Mouse (Mus musculus) CD8-positive naive resting alpha-beta T cell, adult 2 months (primary cell): ENCODE results near the gene Nkg7.
A peak's percentile ranks its signal among the peaks of the same experiment; 100 is the strongest.

Experiments used
- DNase-seq, 2 experiments: peaks; one replicate each; pipeline ENCODE4 v3.0.0; 2022; ENCODE audit warnings: low read depth in 2 of 2, low spot score in 2 of 2

The Nkg7 gene

DNA sequence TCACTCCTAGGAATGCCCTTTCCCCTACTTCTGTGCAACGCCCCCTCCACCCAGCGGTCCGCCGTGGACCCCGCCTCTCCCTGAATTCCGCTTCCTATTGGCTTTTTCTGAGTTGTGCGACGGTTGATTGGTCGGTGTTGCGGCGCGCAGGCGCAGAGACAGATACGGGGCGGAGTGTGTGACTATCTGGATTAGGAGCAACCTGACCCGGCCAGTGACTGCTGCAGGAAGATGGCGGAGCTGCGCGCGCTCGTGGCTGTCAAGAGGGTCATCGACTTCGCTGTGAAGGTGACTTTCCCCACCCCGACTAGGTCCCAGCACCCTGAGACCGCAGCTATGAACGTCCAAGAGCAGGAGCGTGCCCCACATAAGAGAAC, 7.0 kb downstream of the Nkg7 start, which contains the start of the genes Etfb and Gm45233:
Gene Etfb (plus strand): TSS at position 167 of the 377 bp plus-strand sequence.
Gene Gm45233 (plus strand): TSS at position 212 of the 377 bp plus-strand sequence.
- DNase-seq: peak; percentile 73 to 74

DNA sequence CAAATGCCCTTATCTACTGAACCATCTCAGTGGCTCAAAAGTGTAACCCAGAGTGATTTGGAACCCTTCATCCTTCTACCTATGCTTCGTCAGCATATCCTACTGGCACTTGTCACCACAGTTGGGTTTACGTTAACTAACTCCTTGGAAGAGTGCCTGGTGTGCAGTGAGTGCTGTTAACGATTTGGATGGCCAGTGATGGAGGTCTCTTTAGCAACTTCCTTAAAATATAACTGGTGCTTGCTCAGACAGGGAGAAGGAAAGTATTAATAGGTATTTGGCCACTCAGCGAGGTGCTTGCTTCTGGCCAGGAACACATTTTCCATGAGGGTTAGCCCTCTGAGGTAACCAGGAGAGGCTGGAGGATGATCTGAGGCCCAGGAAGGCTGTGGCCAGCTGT, 10.9 kb downstream of the Nkg7 start:
- DNase-seq: no peak

DNA sequence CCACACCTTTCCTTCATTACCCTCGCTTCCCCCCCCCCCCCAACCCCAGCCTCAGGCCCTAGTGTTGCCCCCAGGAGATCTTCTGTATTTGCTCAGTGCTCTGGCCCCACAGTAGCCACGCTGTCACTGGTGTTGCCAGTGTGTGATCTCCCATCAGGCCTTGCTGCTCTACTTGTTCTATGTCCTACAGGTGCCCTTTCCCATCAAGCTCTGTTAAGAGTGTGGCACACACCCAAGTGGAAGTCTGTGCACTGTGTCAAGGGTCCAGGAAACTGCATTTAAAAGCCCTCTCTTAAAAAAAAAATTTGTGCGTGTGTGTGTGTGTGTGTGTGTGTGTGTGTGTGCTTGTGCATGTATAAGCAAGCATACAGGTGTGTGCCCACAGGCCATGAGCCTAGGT, 11.4 kb downstream of the Nkg7 start:
- DNase-seq: no peak

DNA sequence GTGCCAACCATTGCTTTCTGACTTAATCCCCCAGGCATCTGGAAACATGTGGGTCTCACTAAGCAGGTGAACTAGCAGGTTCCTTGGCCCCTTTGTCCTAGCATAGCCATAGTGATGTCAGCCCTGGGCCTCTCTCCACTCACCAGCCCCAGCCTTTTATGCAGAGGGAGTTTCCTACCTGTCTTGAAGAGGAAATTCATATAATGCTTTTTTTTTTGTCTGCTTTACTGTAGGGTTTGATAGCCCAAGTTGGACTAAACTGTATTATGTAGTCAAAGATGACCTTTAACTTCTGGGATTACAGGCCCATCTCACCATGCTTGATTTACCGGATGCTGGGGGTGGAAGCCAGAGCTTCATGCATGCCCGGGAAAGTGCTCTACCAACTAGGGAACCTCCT, 12.9 kb downstream of the Nkg7 start:
- no peak for DNase-seq

DNA sequence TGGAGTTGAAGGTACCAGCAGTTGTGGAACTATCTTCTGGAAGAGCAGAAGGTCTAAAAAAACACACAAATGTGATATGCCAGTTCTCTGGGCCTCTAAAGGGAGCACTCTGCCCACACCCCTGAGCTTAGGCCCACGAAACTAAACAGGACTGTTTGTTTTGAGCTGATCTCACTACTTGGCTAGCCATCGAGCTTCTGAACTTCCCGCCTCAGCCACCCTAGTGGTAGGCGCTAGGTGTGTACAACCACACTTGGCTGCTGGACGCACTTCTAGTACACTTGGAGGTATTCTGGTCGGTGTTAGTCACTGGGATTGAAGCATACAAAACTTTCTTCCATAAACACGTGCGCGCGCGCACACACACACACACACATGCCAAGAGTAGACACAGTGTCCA, 14.9 kb downstream of the Nkg7 start:
- DNase-seq: no peak

DNA sequence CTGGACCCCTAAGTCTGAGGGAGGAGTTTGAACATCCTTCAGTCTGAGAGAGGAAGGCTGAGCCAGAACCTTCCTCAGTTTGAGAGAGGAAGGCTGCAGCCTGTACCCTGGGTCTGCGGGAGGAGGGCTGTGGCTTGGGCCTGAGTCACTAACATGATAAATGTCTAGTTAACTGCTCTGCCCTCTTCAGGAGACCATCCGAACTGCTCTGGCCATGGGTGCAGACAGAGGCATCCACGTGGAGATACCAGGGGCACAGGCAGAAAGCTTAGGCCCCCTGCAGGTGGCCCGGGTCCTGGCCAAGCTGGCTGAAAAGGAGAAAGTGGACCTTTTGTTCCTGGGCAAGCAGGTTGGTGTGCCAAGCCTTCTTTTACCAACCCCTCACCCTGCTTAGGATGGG, 15.7 kb downstream of the Nkg7 start:
- DNase-seq: peak; percentile 46 to 59

DNA sequence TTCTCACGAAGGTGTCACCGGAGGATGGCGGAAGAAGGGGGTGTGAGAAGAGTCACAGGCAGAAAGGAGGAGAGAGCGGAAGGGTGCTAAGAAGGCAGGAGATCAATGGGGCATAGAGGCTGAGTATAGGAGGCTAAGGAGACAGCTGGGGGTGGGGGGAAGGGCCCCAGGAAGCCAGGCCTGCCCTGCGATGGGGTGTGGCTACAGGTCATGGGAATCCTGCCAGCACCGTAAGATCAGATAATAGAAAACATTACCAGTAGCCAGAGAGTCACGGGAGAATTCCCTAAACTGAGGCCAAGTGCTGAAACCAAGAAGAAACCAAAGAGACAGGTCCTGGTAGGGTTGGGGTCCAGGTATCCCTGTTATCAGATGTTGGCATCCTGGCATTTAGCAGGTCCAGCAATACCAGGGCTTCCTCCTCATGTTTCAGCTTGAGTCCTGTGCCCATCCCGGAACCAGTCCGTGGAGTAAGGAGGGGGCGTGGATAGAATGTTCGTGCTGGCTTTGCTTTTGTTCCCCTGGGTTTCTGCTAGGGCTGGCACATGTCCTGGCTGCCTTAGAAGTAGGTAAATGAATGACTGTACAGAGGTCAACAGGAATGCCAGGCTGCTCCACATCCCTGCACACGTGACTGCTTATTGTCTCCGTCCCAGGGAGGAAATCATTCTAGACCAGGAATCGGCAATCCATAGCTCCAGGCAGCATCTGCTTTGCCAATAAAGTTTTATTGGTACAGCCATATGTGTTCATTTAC, 16.9 kb downstream of the Nkg7 start:
- DNase-seq: no peak

DNA sequence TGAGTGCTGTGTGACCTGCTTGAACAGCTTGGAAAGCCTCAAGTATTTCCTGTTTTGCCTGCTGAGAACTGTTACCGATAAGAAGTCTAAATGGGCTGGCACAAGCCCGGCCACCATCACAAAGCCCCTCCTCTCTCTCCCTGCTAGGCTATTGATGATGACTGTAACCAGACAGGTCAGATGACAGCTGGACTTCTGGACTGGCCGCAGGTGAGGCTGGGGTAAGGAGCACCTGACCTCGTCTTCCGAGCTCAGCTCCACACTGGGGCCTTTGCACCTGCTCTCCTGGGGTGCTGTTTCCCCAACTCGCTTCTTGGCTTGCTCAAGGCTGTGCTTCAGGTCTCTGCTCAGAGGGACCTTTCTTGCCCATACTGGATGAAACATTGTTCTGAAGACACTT, 17.5 kb downstream of the Nkg7 start:
- DNase-seq: no peak

DNA sequence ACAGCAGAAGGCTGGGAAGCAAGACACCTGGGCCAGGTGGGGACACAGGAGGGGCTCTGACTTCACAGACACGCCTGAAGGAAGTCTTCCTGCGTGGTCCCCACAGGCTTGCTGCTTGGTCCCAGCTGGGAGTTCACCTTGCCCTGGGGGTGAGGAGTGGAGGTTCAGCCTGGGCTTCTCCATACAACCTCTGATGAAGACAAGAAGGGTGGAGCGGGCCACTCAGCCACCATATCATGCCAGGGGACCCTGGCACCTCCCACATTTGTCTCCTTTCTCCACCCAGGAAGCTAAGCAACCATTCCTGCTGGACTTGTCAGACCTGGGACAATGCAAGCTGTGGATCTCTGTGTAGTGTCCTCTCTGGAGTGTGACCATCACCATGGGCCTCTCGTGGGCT, 26.0 kb downstream of the Nkg7 start, which contains the start of gene Vsig10l:
Gene Vsig10l (plus strand): TSS at position 301 of the 400 bp plus-strand sequence.
- DNase-seq: no peak

DNA sequence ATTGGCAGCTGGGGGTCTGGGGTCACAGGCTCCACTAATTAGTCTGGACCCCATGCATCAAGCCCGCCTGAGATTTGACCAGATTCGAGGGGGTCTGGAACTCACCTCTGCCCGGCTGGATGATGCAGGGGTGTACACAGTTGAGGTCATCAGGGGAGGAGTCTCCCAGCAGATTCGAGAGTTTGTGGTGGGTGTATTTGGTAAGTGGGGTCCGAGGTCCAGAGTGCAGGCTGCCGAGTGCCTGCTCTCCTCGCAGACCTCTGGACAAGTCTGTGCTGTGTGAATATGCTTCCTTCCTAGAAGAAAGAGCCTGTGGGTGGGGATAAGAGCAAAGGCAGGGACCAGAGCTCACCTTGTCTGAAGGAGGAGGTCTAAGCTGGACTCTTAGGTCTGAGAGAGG, 27.1 kb downstream of the Nkg7 start:
- no peak for DNase-seq

DNA sequence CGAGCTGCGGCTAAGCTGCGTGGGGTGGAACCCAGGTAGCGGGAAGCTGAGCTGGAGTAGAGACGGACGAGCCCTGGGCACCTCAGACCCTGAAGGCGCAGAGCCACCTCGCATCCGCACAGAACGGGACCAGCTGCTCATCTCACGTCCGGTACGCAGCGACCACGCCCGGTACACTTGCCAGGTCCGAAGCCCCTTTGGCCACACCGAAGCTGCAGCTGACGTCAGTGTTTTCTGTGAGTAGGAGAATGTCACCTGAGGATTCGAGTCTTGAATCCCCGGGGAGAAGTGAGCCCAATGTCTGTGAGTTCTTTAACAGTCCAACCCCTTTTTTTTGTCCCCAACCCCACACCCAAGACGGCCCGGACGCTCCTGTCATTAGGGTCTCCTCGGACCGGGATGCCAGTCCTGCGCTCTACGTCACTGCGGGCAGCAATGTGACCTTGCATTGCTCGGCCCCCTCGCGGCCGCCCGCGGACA, 28.0 kb downstream of the Nkg7 start:
- DNase-seq: peak in 1 of 2 experiments; percentile 7

DNA sequence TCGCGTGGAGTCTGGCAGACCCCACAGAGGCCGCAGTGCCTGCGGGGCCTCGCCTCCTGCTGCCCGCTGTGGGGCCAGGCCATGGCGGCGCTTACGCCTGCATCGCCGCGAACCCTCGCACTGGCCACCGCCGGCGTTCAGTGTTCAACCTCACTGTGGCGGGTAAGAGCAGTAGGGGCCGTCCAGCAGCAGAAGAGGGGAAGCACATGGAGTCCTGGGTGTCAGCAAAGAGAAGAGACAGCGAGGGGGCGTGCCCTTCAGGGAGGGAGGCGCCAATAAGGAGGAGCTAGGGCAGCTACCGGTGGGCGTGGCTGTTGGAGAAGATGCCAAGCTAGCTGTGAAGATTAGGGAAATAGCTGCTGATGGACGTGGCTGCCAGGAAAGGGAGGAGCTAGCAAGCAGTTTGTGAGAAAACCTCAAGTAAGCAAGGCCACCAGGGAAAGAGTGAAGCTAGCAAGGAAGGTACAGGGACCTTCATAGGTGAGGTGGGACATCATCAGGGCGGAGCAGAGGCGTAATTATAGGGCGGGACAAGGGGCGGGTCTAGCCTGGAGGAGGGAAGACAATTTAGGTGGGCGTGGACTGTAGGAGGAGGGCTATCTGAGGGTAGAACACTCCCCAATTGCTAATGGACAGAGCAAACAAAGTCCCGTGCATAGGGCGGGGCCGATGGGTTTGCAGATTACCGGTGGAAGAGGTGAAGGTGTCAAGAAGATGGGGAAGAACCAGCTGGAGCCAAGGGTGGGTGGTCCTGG, 28.6 kb downstream of the Nkg7 start:
- DNase-seq: peak; percentile 78 to 87

DNA sequence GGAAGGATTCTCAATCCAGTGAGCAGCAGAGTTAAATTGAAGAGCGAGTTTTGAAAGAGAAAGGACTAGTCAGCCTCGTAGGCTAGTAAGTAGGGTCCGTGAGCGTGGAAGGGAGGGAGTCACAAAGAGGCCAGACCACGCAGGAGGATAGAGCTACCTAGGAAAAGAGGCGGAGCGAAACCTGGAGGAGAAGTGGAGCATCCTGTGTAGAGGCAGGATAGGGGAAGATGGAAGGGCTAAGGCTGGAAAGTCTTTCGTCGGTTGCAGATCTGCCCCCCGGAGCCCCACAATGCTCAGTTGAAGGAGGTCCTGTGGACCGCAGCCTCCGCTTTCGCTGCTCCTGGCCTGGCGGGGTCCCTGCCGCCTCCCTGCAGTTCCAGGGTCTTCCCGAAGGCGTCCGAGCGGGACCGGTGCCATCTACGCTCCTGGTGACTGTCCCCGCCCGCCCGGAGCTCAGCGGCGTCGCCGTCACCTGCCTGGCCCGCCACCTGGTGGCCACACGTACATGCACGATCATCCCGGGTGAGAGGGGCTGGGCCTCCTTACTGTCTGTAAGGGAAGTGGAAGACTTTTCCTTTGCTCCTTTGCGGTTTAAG, 29.3 kb downstream of the Nkg7 start:
- peak; percentile 79 to 82 for DNase-seq

DNA sequence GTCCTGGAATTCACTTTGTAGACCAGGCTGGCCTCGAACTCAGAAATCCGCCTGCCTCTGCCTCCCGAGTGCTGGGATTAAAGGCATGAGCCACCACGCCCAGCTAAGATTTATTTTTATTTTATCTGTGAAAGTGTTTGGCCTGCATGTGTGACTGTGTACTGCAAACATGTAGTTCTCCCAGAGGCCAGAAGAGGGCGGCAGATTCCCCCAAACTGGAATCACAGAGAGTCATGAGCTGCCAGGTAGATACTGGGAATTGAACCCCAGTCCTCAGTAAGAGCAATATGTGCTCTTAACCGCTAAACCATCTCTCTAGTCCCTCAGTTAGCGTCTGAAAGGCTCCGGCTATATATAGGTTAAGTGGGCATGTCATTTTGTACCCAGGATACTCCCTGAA, 33.5 kb downstream of the Nkg7 start:
- DNase-seq: peak; percentile 40 to 57

DNA sequence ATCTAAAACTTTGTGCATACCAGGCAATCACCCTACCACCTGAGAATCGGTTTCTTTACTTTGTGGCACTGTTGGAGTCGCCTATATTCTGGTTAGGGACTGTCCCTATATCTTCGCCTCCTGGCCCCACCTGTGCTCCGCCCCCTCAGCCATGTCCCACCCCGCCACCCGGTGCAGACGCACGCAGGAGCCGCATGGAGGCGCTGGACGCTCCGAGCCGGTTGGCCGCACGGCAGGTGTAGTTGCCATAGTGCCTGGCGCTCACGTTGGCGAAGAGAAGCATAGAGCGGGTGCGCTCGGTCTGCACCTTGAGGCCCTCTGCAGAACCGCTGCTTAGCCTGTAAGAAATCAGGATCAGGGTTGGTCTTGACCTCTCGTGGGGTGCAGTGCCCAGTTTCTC, 38.8 kb downstream of the Nkg7 start:
- peak; percentile 21 to 35 for DNase-seq

DNA sequence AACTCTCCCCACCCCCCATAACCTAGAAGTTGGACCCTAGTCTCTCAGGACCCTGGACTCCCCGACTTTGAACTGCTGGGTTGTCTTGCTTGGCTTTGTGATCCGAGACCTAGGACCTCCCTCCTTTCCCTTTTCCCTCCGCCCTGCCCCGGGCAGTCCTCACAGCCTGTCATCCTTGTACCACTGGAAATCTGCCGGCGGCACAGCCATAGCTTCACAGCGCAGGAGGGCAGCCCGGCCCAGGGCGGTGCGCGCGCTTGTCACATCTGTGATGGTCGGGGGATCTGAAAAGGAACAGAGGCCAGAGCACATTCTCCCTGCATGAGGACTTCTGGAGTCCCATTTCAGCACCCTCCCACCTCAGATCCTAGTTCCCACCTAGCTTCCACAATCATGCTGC, 39.5 kb downstream of the Nkg7 start:
- no peak for DNase-seq

DNA sequence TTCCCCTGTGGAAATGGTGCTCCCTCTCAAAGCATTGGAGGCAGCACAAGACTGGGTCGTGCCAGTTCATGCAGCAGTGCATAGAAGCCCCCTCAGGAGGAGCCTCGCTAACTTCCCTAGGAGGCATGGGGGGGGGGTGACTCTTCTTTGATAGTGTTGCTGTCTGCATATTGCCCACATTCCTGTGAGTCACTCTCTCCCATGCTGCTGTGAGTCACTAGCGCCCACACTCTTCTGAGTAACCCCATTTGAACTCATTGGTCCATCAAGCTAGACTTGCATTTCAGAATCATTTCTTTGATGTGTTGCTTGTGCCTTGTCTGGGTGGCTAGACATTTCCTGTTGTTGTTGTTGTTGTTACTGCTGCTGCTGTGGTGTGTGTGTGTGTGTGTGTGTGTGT, 44.3 kb downstream of the Nkg7 start:
- DNase-seq: no peak

DNA sequence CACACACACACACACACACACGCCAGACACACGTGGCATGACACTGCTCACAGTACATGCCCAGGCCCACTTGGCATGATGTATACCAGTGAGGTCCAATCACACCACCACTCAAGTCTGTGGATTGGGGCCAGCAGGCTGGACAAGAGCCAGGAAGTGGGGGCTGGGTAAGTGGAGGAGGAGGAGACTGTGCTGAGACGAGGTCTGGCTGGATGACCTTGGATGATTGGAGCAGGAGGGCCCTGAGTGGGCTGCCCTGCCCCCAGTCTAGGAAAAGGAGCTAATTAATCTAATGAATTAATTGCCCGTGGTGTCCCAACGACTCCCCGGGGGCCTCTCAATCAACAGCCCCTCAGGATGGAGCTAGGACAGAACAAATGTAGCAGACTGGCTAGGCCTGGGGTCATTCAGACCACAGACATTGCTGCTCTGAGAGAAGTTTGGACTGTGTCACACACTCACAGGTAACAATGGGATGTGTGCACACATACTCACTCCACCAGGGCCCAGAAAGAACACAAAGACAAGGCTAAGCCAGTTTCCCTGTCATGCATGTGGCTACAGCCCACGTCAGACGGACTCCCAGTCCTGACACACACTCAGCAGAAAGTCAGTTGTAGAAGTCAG, 45.3 kb downstream of the Nkg7 start:
- DNase-seq: no peak

DNA sequence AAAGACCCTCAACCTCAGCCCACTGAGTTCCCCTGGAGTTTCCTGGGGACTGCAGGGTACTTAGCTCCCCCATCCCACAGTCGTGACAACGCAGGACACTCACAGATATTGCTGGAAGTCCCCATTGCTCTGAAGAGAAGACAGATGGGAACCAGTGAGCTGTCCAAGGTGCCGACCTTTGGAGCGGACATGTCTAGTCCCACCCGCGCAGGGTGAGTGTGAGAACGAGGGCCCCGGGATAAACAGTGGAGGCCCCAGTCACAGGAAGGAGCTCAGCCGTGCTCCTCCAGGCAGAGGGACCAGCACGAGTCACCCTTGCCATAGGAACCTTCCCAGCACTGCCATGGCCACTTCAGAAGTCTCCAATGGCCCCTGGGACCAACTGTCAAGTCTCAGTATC, 46.4 kb downstream of the Nkg7 start:
- no peak for DNase-seq
